Mouse (Mus musculus) layer of hippocampus, adult 2 months (tissue): ENCODE measurements around the gene Ddx23. TPM values are rescaled to one million over a fixed set of nuclear protein-coding genes. Genes with fewer than 3 reads are reported as not detected.
A peak's percentile ranks its signal among the peaks of the same experiment; 100 is the strongest.

ENCODE experiments used
- DNase-seq, 2 experiments: peaks; one replicate each; pipeline ENCODE4 v3.0.0; 2022; ENCODE audit warnings: low spot score in 2 of 2
- H3K27ac ChIP-seq: fragments of 200-600 bp; 2 replicates; pipeline ENCODE4 v1.8.1; 2022
- H3K4me3 ChIP-seq: fragments of 200-600 bp; 2 replicates; pipeline ENCODE4 v1.8.1; 2022; ENCODE audit warnings: mild to moderate bottlenecking
- CTCF ChIP-seq: fragments of 200-600 bp; conservative IDR thresholded peaks from 2 replicates; pipeline ENCODE4 v1.8.1; 2022; ENCODE audit warnings: antibody characterized with exemption, mild to moderate bottlenecking, moderate library complexity
- total RNA-seq, 2 experiments: library from RNA; stranded (reverse); gene quantifications; 2 replicates each; pipeline ENCODE4 v1.2.3; 2021

Ddx23 gene
- total RNA-seq, 2 experiments from 2014 or later = 79.7 to 87.4 TPM

- no peak for DNase-seq
- Histone ChIP-seq H3K4me3 (no peak overlapping the region), H3K27ac (no peak overlapping the region)
- TF ChIP-seq CTCF = peak; percentile 81
Measured at GRCm38 (mm10) chr15:98664042-98664907, 1.6 kb upstream of the Ddx23 start.

- no peak for TF ChIP-seq CTCF
- DNase-seq = no peak
- Histone ChIP-seq H3K27ac (peak overlapping the region; percentile 95), H3K4me3 (peak overlapping the region; percentile 87)
Measured at GRCm38 (mm10) chr15:98662198-98662566, 512 bp downstream of the Ddx23 start.

GRCm38 (mm10) chr15:98656982-98657751 lies 5.5 kb downstream of the Ddx23 start:
- Histone ChIP-seq H3K27ac (no peak overlapping the region), H3K4me3 (no peak overlapping the region)
- TF ChIP-seq CTCF = peak; percentile 38
- DNase-seq = no peak

GRCm38 (mm10) chr15:98652174-98652573 lies 10.5 kb downstream of the Ddx23 start:
- TF ChIP-seq CTCF = peak; percentile 61
- Histone ChIP-seq H3K27ac (peak overlapping the region; percentile 43; the same call in 1 of the 2 replicates), H3K4me3 (no peak overlapping the region)
- no peak for DNase-seq

GRCm38 (mm10) chr15:98651431-98651830 lies 11.3 kb downstream of the Ddx23 start:
- Histone ChIP-seq H3K27ac (peak overlapping the region; percentile 43; the same call in 1 of the 2 replicates), H3K4me3 (no peak overlapping the region)
- no peak for DNase-seq
- TF ChIP-seq CTCF = no peak

GRCm38 (mm10) chr15:98648071-98648470 lies 14.6 kb downstream of the Ddx23 start:
- H3K4me3 ChIP-seq = no peak overlapping the region
- TF ChIP-seq CTCF = no peak
- H3K27ac ChIP-seq = peak overlapping the region; percentile 61
- no peak for DNase-seq

- peak; percentile 26 for TF ChIP-seq CTCF
- Histone ChIP-seq H3K27ac (peak overlapping the region; percentile 61; the same call in 1 of the 2 replicates), H3K4me3 (no peak overlapping the region)
- no peak for DNase-seq
Measured at GRCm38 (mm10) chr15:98647308-98647707, 15.4 kb downstream of the Ddx23 start.

- Histone ChIP-seq H3K27ac (peak overlapping the region; percentile 18; the same call in 1 of the 2 replicates), H3K4me3 (no peak overlapping the region)
- no peak for TF ChIP-seq CTCF
- DNase-seq = no peak
Measured at GRCm38 (mm10) chr15:98646737-98647136, 16.0 kb downstream of the Ddx23 start.

- no peak for TF ChIP-seq CTCF
- DNase-seq = no peak
- no peak overlapping the region for H3K4me3 ChIP-seq
- H3K27ac ChIP-seq = peak overlapping the region; percentile 63; the same call in 1 of the 2 replicates
Measured at GRCm38 (mm10) chr15:98645057-98646026, 17.4 kb downstream of the Ddx23 start.

- no peak for TF ChIP-seq CTCF
- no peak for DNase-seq
- Histone ChIP-seq H3K4me3 (no peak overlapping the region), H3K27ac (peak overlapping the region; percentile 63; the same call in 1 of the 2 replicates)
Measured at GRCm38 (mm10) chr15:98644406-98644805, 18.3 kb downstream of the Ddx23 start.

GRCm38 (mm10) chr15:98640157-98640556 lies 22.5 kb downstream of the Ddx23 start:
- no peak overlapping the region for H3K4me3 ChIP-seq
- no peak overlapping the region for H3K27ac ChIP-seq
- no peak for DNase-seq
- TF ChIP-seq CTCF = no peak

GRCm38 (mm10) chr15:98637155-98637554 lies 25.5 kb downstream of the Ddx23 start:
- no peak overlapping the region; the same call in 1 of the 2 replicates for H3K4me3 ChIP-seq

More at GRCm38 (mm10) chr15:98637155-98637554, 25.5 kb downstream of the Ddx23 start:
- no peak for DNase-seq
- no peak for TF ChIP-seq CTCF
- no peak overlapping the region for H3K27ac ChIP-seq
